Mouse (Mus musculus): ENCODE measurements at regions not wholly inside any gene's neighbourhood (a gene's known extent, or its start where the extent isn't known, plus 50 kb on each side); places are given as distances from the start of the nearest gene placed in this dataset.
A peak's percentile ranks its signal among the peaks of the same experiment; 100 is the strongest.
"Not testable (repeated sequence)": the region's sequence is repeated elsewhere in the genome, so short reads cannot be mapped to it uniquely, and the experiment has no call there.

- DNase-seq (ENCODE audit: low read depth, low spot score) = no peak
These were observed 56.5 kb downstream of the Gm8797 start for GRCm38 (mm10) chr3:5806947-5807575.

DNA sequence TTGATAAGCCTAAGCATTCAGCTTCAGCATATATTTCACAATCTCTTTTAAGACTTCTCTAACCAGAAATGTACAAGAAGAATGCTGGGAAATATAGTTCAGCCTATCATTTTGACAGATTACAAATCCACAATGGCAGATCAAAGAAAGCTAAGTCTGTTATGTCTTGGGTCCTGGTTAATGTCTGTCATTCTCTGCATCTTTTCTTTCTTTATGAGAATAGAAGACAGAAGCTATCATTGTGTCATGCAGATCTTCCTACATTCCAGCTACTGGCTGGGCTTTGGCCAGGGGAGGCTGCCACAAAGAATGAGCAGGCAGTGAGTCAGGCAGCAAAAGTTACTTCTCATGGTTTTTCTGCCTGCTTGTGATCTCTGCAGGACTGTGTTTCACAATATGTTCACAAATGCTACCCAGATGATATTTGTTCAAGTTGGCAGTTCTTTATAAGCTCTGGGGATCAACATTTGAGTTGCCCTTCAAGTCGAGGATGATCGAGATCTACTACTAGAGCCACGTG, 60.5 kb downstream of the Gm8797 start:
- DNase-seq (ENCODE audit: low read depth, low spot score) = peak; percentile 3

DNA sequence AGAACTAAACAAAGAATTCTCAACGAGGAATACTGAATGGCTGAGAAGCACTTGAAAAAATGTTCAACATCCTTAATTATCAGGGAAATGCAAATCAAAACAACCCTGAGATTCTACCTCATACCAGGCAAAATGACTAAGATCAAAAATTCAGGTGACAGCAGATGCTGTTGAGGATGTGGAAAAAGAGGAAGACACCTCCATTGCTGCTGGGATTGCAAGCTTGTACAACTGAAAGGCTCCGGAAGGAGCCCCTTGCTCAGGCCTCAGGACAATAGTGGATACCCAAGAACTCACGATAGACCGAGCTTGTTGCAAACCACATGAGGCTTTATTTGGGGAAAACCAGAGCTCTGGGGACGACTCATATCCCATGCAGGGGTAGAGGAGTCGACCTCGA, 69.6 kb downstream of the Gm8797 start:
- DNase-seq (ENCODE audit: low read depth, low spot score) = not testable (repeated sequence)

DNA sequence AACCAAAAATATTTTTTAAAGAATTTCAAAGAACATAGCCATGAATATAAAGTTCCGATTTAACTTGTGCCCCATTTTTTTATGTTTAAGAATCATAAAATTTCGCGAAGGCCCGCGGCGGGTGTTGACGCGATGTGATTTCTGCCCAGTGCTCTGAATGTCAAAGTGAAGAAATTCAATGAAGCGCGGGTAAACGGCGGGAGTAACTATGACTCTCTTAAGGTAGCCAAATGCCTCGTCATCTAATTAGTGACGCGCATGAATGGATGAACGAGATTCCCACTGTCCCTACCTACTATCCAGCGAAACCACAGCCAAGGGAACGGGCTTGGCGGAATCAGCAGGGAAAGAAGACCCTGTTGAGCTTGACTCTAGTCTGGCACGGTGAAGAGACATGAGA, 109.6 kb downstream of the Gm8797 start:
- DNase-seq (ENCODE audit: low read depth, low spot score) = not testable (repeated sequence)

DNA sequence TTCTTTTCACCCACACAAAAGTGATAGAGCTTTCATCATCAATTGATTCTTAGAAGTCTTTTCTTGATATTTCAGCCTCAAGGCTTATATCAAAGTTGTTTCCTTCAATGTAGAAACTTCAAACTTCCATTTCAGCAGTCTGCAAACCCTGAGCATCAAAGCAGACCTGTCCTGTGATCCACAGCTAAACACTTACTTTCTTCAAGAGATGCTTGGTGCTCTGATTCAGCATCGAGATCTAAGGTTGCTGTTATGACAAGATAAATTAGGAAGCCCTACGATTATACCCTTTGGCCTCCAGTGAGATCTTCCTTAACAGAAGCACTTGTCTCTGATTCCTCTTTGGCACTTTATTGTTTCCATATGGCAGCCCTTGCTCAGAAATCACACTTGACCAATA, 119.8 kb downstream of the Gm8797 start:
- DNase-seq (ENCODE audit: low read depth, low spot score) = no peak

GRCm38 (mm10) chr3:5879113-5879512, 128.5 kb downstream of the Gm8797 start:
- DNase-seq (ENCODE audit: low read depth, low spot score) = no peak

DNA sequence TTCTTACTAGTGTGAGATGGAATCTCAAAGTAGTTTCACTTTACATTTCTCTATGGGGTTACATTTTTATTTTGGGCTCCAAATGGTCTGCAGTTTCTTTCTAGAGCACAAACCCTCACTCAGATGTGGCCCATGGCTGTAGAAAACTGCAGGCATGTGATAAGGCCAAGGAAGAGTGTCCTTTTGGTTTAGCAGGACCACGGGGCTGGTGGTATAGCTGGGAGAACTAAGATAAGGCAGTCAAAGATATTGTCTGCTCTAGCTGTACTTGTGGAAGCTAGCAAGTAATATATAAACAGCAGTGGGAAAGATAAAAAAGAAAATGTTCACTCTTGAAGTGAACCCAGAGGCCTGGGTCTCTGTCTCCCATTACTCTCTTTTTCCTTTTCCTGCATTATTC, 166.9 kb downstream of the Gm8797 start:
- no peak for DNase-seq (ENCODE audit: low read depth, low spot score)

DNA sequence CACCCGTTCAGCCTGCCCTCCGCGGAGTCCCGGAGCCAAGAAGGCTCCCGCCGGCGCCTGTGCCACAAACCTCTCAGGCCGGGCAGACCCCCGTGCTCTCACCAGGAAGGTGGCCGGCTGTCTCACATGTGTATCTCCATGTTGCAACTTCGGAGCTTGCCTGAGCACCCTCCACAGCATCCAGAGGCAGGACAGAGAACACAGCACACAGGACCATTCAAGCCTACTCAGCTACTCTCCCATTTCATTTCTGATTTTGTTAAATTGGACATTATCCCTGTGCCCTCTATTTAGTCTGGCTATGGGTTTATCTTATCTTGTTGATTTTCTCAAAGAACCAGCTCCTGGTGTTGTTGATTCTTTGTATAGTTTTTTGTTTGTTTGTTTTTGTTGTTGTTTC, 199.6 kb downstream of the Gm8797 start:
- not testable (repeated sequence) for DNase-seq (ENCODE audit: low read depth, low spot score)

DNA sequence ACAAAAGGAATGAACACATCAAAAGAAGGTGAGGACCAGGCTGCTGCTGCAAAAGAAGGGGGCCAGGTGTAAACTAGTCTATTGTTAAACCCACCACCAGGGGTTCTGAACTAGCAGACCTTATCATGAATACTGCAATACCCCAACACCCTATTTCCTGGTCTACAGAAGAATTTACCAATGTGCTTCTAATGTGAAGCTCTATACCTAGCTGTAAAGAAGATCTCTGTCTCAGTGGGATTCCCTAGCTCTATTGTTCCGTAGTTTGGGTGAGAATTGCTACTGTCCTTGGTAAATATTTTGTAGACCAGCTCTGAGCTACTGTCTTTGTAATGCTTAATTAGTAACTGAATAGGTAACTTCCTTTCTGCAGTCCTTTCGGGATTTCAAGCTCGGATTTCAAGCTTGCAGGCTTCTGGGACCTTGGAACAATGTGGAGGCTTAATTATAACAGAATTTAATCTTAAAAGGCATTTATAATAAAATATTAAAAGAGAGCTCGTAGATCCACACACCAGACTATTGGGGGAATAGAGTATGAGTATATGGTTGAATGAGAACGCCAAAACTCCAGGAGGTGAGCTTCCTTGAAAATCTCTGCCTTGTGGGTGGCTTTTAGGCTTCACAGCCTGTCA, 238.5 kb downstream of the Gm8797 start:
- DNase-seq (ENCODE audit: low read depth, low spot score) = not testable (repeated sequence)

GRCm38 (mm10) chr3:6004423-6004822, 253.8 kb downstream of the Gm8797 start:
- no peak for DNase-seq (ENCODE audit: low read depth, low spot score)

DNA sequence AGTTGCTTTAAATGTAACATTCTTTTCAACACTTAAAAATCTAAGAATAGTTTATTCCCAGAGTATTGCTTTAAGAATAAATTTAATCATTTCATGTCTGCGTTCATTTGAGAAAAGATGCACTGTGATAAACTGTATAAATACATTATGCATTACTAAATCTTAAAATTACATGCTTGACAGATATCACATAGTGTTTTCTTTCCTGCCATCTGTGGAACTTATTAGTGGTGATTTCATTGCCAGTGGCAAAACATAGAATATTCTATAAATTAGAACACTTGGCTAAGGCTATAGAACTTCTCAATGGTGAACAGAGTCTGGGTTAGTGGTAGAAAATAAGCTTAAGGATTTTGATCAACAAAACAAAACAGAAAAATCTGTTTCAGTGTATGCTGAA, 268.1 kb downstream of the Gm8797 start:
- no peak for DNase-seq (ENCODE audit: low read depth, low spot score)

- DNase-seq (ENCODE audit: low read depth, low spot score) = not testable (repeated sequence)
These were observed 290.7 kb downstream of the Gm8797 start for GRCm38 (mm10) chr3:6041325-6041724.

DNA sequence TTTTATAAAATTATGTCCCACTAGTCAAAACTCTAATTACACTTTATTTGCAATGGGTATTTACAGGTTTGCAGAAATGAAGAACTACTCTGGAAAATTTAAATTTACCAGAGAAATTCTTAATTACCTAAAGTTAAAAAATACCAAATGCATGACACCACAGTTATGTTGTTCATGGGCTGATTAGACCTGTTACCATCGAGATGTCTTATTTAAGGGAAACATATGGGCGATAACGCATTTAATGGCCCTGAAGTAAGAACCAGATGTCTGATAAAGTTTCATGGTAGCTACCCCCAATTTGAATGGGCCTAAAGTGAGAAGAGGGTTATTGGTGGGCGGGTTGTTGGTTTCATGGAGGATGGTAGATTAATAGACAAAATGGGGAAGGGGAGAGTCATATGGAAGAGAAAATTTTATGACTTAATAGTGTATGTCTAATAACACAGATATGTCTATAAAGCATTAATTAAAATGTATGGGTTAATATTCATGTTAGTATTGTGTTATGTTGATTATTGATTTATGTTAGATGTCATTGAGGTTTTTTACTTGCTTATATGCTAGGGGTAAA, 299.0 kb downstream of the Gm8797 start:
- no peak for DNase-seq (ENCODE audit: low read depth, low spot score)

- DNase-seq (ENCODE audit: low read depth, low spot score) = no peak
These were observed 301.3 kb downstream of the Gm8797 start for GRCm38 (mm10) chr3:6051901-6052300.

GRCm38 (mm10) chr3:6083855-6084254, 333.2 kb downstream of the Gm8797 start:
- no peak for DNase-seq (ENCODE audit: low read depth, low spot score)

DNA sequence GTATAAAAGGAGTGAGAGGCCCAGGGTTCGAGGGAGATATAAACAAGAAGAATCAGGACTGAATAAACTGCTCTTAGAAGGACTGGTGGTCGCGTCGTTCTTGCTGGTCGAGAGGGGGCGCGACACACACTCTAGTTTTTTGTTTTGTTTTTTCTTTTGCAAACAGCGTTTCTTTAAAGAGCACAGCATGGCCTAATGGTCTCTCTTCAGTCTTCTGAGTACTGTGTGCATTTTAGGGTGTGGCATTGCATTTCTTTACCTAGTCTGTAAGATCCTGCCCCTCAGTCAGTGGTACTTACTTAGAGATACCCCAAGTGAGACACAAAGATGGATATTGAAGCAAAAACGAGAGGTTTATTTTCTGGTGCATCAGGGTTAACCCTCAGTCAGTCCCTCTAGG, 336.7 kb downstream of the Gm8797 start:
- DNase-seq (ENCODE audit: low read depth, low spot score) = no peak

DNA sequence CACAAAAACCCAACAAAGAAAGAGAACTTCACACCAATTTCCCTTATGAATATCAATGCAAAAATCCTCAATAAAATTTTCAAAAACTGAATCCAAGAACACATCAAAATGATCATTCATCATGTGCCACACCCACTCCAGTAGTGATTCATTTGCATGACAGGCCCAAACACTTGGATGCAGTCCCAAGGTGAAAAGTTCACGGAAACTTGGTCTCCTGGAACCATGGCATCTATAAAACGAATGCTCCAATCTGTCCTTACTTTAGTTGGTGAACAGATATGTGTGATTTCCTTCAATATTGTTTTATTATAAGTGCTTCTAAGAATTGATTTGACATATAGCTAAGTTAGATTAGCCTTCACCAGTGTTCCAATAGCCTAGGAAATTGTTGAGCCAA, 343.3 kb downstream of the Gm8797 start:
- DNase-seq (ENCODE audit: low read depth, low spot score) = no peak

- DNase-seq (ENCODE audit: low read depth, low spot score) = not testable (repeated sequence)
These were observed 343.8 kb downstream of the Gm8797 start for GRCm38 (mm10) chr3:6094410-6094809.

DNA sequence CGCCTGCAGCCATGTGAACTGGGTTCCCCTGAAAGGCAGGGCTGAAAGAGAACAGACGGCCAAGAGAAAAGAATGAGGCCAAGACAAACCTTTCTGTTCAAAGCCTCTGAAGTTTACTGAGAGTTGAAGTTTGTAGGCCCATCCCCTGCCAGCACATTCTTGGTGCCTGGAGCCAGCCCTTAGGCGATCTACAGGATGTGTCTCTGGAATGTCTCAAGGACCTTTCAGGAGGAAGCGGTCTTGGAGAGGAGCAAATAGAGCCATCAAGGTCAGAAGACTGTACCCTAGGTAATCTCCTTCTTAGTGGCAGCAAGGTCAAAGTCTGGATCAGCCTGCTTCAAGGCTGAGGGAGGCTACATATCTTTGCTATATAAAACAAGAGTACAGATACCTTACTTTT, 350.3 kb downstream of the Gm8797 start:
- no peak for DNase-seq (ENCODE audit: low read depth, low spot score)

DNA sequence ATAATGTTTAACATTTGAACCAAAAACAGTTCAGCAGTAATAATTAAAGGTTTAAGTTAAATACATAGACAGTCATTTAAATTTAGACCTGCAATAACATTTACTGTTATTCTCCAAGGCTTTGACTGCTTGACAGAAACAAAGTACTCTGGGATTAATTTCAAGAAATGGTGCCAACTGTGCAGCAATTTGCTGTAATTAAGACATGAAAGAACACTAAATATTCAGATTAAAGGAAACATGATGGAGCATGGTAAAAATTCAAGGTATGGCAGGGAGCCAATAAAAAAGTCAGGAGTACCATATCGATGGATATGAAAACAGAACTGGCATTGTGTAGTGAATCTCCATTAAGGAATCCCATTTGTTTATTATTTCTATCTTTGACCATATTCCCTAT, 352.3 kb downstream of the Gm8797 start:
- DNase-seq (ENCODE audit: low read depth, low spot score) = no peak

DNA sequence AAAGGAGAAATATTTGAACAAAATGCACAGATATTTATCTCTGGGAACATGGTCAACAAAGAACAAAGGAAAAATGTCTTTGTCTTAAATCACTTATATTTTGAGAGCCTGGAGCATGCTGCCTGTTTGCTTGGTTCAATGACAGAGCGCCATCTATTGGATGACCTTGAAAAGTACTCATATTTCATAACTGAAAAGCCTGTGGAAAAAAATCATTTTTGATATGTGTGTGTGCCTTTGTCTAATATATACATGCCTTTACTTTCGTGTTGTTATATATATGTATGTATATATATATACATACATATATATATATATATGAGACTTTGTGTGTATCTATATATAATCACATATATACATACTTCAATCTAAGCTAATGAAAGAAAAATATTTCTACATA, 356.1 kb downstream of the Gm8797 start:
- DNase-seq (ENCODE audit: low read depth, low spot score) = peak; percentile 39

- DNase-seq (ENCODE audit: low read depth, low spot score) = no peak
These were observed 357.0 kb downstream of the Gm8797 start for GRCm38 (mm10) chr3:6107377-6108155.
